Mouse (Mus musculus) naive thymus-derived CD4-positive, alpha-beta T cell, adult 2 months (primary cell): ENCODE results near the gene Tbca.

Source experiments
- DNase-seq: peaks from one replicate; pipeline ENCODE4 v3.0.0-alpha.2; 2011; ENCODE audit warnings: low read depth

Gene Tbca

GRCm38 (mm10) chr13:94847870-94848269, 59.2 kb downstream of the Tbca start:
- no peak for DNase-seq

GRCm38 (mm10) chr13:94849351-94849750, 60.6 kb downstream of the Tbca start:
- DNase-seq, result no peak

- no peak for DNase-seq
Measured at GRCm38 (mm10) chr13:94858016-94858575, 69.4 kb downstream of the Tbca start.

DNA sequence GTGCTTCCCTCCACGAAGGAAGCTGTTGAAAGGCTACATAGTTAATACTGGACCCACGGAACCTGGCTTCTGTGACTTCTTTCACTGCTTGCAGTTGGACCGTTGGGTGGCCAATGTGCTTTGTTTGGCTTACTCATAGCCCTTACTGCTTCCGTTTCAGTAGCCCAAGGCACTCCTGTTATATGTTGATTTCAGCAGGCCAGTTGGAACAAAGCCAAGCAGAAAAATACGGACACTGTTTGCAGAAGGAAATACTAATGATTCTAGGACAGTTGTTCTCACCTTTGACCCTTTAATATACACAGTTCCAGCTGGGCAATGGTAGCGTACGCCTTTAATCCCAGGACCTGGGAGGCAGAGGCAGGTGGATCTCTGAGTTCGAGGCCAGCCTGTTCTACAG, 70.5 kb downstream of the Tbca start:
- no peak for DNase-seq

DNA sequence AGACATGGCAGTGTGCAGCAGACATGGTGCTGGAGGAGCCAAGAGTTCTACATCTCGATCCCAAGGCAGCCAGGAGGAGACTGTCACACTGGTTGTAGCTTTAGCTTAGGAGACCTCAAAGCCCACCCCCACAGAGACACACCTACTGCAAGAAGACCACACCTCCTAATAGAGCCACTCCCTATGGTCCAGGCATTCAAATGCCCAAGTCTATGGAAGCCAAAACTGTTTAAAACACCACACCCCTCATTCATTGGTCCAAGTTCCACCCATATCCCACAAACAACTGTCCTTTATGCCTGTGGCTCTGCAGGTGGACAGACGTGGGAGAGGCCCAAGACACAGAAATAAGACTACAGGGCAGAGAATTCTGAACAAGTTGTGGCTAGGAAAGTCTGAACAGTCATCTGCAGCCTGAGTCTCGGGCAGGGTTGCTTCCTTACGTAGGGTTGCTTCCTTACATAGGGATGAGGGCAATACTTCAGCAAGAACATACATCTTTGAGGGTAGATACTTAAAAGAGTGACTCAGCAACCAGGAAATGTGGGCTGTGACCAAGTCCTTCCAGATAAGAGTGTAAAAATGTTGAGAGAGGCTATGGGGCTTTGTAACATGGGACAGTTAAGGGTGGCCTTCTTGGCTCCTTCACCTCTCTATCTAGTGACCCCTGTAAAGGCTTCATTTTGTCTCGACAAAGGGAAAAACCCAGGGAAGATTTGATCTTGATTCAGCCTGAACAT, 74.0 kb downstream of the Tbca start:
- DNase-seq, result no peak

GRCm38 (mm10) chr13:94866906-94867305, 78.2 kb downstream of the Tbca start:
- no peak for DNase-seq

GRCm38 (mm10) chr13:94867772-94868171, 79.1 kb downstream of the Tbca start:
- no peak for DNase-seq

DNA sequence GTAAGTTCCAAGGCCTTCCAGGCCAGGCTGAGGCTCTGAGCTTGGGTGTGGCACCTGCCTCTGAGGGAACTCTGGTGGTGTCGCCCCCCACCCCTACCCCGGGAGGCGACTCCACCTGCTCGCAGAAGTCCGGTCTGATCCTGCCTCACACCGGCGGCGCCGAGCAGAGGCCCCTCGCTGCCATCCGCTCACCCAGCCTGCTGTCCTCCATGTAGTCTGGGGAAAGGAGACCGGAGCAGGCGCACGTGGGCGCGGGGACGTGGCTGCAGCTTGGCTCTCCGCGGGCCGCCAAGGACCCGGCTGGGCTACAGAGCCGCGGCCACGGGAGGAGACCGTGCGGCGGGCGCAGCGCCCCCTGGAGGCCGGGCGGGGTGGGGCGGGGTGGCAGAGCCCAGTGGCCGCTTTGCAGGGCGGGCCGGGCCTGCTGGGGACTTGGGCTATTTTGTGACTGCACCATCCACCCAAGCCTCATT, 79.8 kb downstream of the Tbca start:
- peak; percentile 59 for DNase-seq

DNA sequence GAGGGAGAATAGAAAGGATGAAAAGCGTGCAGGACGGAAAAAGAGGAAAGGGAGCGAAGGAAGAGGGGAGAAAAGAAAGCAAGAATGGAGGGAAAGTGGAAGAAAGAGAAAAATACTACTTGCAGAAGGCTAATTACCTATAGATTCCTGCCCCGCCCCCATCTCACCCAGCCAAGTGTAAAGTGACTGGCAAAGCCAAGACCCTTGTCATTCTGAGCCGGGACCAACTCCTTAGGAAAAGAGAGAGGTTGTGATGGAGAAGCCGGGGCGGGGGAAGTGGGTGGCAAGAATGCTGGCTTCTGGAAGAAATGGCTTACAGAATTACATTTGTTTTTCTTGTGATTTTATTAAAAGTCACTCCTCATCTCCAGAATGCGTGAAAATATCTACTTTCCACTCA, 80.8 kb downstream of the Tbca start:
- no peak for DNase-seq

- peak; percentile 6 for DNase-seq
Measured at GRCm38 (mm10) chr13:94870071-94870460, 81.4 kb downstream of the Tbca start.

GRCm38 (mm10) chr13:94870461-94871186, 81.9 kb downstream of the Tbca start:
- no peak for DNase-seq

- DNase-seq, result no peak
Measured at GRCm38 (mm10) chr13:94871806-94872320, 83.2 kb downstream of the Tbca start.

DNA sequence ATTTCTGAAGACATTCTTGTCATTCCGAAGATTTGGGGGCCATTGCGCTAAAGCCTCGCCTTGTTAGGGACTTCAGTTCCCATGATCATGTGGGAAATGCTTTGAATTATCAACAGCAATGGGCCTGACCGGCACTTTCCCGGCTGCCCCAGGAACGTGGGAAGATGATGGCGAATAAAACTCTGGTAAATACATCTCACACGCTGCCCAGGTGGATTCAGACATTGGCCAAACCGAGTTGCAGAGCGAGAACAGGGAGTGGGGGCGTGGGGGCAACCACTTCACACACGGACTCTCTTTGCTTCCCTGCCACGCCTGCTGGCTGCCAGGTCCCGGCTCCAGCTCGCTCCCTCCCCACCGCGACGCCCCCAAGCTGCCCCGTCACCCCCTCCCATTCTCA, 83.7 kb downstream of the Tbca start:
- DNase-seq, result no peak

DNA sequence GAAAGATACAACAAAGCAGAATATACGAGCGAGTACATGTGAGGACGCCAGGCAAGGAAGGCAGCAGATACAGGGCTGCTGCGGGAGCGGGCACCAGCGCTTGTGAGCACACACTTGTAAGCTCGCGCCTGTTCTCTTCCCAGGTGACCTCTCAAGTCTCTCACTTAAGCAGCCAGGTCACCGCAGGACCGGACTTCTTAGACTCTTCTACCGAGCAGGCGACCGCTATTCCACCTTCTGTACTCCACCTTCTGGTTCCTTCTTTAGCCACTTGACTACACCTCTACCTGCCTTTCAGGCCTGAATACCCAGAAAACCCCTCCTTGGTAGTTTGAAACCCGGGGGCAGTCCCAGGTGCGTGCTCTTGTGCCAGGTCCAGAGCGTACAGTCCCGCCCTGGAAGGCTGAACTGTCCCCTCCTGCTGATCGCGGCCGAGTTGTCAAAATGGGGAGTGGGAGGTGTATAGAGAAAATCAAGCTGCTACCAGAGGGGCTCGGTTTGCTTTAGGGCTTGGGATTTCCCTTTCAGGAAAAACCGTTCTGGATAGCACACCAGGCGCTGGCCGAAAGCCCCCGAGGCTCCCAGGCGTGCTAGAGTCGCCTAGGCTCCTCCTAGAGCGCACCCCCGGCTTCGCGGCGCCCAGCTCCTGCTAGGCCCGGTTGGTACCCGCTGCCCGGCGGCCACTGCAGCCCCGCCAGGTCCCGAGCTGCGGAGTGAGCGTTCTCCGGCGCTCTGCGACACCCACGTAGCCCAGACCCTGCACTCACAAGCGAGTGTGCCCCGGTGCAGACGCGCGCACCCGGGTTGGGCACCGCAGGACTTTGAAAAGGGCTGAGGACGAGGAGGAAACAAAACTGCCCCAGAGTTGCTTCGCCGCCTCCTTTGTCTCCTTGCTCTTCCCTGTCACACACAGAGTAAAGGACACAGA, 84.7 kb downstream of the Tbca start:
- no peak for DNase-seq

- DNase-seq, result no peak
Measured at GRCm38 (mm10) chr13:94874039-94874425, 85.3 kb downstream of the Tbca start.

- DNase-seq, result no peak
Measured at GRCm38 (mm10) chr13:94874656-94875395, 86.1 kb downstream of the Tbca start.

GRCm38 (mm10) chr13:94875396-94875880, 86.7 kb downstream of the Tbca start, which contains the start of gene Otp:
Otp (plus strand) TSS chr13:94875602.
- no peak for DNase-seq

GRCm38 (mm10) chr13:94876286-94877210, 87.8 kb downstream of the Tbca start:
- DNase-seq, result no peak

- DNase-seq, result no peak
Measured at GRCm38 (mm10) chr13:94877211-94877590, 88.5 kb downstream of the Tbca start.
